Mouse (Mus musculus): ENCODE results near the gene Rpl18.

Gene Rpl18

GRCm38 (mm10) chr7:45697894-45698293, 17.4 kb upstream of the Rpl18 start:
- in situ Hi-C loops (cut with MboI; ENCODE audit: low pct_unique_long_range_greater_than_20kb in 1 of 2, low sequenced_read_pairs in 2 of 2, unreplicated experiment in 1 of 2), result no loop called here

GRCm38 (mm10) chr7:45699523-45700141, 15.6 kb upstream of the Rpl18 start, which contains the start of gene Car11:
Gene Car11, plus strand, starts transcription at chr7:45699843.
- in situ Hi-C loops (cut with MboI; ENCODE audit: low pct_unique_long_range_greater_than_20kb in 1 of 2, low sequenced_read_pairs in 2 of 2, unreplicated experiment in 1 of 2), result no loop called here

GRCm38 (mm10) chr7:45700301-45701015, 14.8 kb upstream of the Rpl18 start:
- in situ Hi-C loops (cut with MboI; ENCODE audit: low pct_unique_long_range_greater_than_20kb in 1 of 2, low sequenced_read_pairs in 2 of 2, unreplicated experiment in 1 of 2), result no loop called here

GRCm38 (mm10) chr7:45701072-45701471, 14.2 kb upstream of the Rpl18 start:
- in situ Hi-C loops (cut with MboI; ENCODE audit: low pct_unique_long_range_greater_than_20kb in 1 of 2, low sequenced_read_pairs in 2 of 2, unreplicated experiment in 1 of 2), result no loop called here

- in situ Hi-C loops (cut with MboI; ENCODE audit: low pct_unique_long_range_greater_than_20kb in 1 of 2, low sequenced_read_pairs in 2 of 2, unreplicated experiment in 1 of 2), result no loop called here
These were observed 13.7 kb upstream of the Rpl18 start for GRCm38 (mm10) chr7:45701607-45702006.

- in situ Hi-C loops (cut with MboI; ENCODE audit: low pct_unique_long_range_greater_than_20kb in 1 of 2, low sequenced_read_pairs in 2 of 2, unreplicated experiment in 1 of 2), result no loop called here
These were observed 12.9 kb upstream of the Rpl18 start for GRCm38 (mm10) chr7:45702316-45702715.

GRCm38 (mm10) chr7:45702809-45703520, 12.3 kb upstream of the Rpl18 start:
- in situ Hi-C loops (cut with MboI; ENCODE audit: low pct_unique_long_range_greater_than_20kb in 1 of 2, low sequenced_read_pairs in 2 of 2, unreplicated experiment in 1 of 2), result no loop called here

- in situ Hi-C loops (cut with MboI; ENCODE audit: low pct_unique_long_range_greater_than_20kb in 1 of 2, low sequenced_read_pairs in 2 of 2, unreplicated experiment in 1 of 2), result no loop called here
These were observed 11.7 kb upstream of the Rpl18 start for GRCm38 (mm10) chr7:45703521-45704033.

GRCm38 (mm10) chr7:45704046-45704559, 11.2 kb upstream of the Rpl18 start:
- in situ Hi-C loops (cut with MboI; ENCODE audit: low pct_unique_long_range_greater_than_20kb in 1 of 2, low sequenced_read_pairs in 2 of 2, unreplicated experiment in 1 of 2), result no loop called here

- in situ Hi-C loops (cut with MboI; ENCODE audit: low pct_unique_long_range_greater_than_20kb in 1 of 2, low sequenced_read_pairs in 2 of 2, unreplicated experiment in 1 of 2), result no loop called here
These were observed 10.4 kb upstream of the Rpl18 start, which contains the start of gene Dbp for GRCm38 (mm10) chr7:45704730-45705442. Gene Dbp, plus strand, starts transcription at chr7:45705088.

- in situ Hi-C loops (cut with MboI; ENCODE audit: low pct_unique_long_range_greater_than_20kb in 1 of 2, low sequenced_read_pairs in 2 of 2, unreplicated experiment in 1 of 2), result no loop called here
These were observed 9.8 kb upstream of the Rpl18 start for GRCm38 (mm10) chr7:45705443-45705864.

- in situ Hi-C loops (cut with MboI; ENCODE audit: low pct_unique_long_range_greater_than_20kb in 1 of 2, low sequenced_read_pairs in 2 of 2, unreplicated experiment in 1 of 2), result no loop called here
These were observed 9.4 kb upstream of the Rpl18 start for GRCm38 (mm10) chr7:45705873-45706281.

GRCm38 (mm10) chr7:45706721-45707241, 8.5 kb upstream of the Rpl18 start:
- in situ Hi-C loops (cut with MboI; ENCODE audit: low pct_unique_long_range_greater_than_20kb in 1 of 2, low sequenced_read_pairs in 2 of 2, unreplicated experiment in 1 of 2), result no loop called here

- in situ Hi-C loops (cut with MboI; ENCODE audit: low pct_unique_long_range_greater_than_20kb in 1 of 2, low sequenced_read_pairs in 2 of 2, unreplicated experiment in 1 of 2), result no loop called here
These were observed 7.8 kb upstream of the Rpl18 start for GRCm38 (mm10) chr7:45707375-45707967.

GRCm38 (mm10) chr7:45708221-45708761, 7.0 kb upstream of the Rpl18 start:
- in situ Hi-C loops (cut with MboI; ENCODE audit: low pct_unique_long_range_greater_than_20kb in 1 of 2, low sequenced_read_pairs in 2 of 2, unreplicated experiment in 1 of 2), result no loop called here

GRCm38 (mm10) chr7:45709036-45709435, 6.2 kb upstream of the Rpl18 start:
- in situ Hi-C loops (cut with MboI; ENCODE audit: low pct_unique_long_range_greater_than_20kb in 1 of 2, low sequenced_read_pairs in 2 of 2, unreplicated experiment in 1 of 2), result no loop called here

- in situ Hi-C loops (cut with MboI; ENCODE audit: low pct_unique_long_range_greater_than_20kb in 1 of 2, low sequenced_read_pairs in 2 of 2, unreplicated experiment in 1 of 2), result no loop called here
These were observed 5.4 kb upstream of the Rpl18 start for GRCm38 (mm10) chr7:45709677-45710355.
